Mouse (Mus musculus) regulatory T cell (primary cell): ENCODE data around the gene Tcl1.
"Not testable (repeated sequence)": the region's sequence is repeated elsewhere in the genome, so short reads cannot be mapped to it uniquely, and the experiment has no call there.

Source experiments
- in situ Hi-C: fragments of 300-600 bp; cut with MboI, MseI; formaldehyde crosslinking; loops from one replicate; pipeline ENCODE4 v1.15.1; 2025; ENCODE audit warnings: high pct_unique_total_duplicates

The Tcl1 gene

DNA sequence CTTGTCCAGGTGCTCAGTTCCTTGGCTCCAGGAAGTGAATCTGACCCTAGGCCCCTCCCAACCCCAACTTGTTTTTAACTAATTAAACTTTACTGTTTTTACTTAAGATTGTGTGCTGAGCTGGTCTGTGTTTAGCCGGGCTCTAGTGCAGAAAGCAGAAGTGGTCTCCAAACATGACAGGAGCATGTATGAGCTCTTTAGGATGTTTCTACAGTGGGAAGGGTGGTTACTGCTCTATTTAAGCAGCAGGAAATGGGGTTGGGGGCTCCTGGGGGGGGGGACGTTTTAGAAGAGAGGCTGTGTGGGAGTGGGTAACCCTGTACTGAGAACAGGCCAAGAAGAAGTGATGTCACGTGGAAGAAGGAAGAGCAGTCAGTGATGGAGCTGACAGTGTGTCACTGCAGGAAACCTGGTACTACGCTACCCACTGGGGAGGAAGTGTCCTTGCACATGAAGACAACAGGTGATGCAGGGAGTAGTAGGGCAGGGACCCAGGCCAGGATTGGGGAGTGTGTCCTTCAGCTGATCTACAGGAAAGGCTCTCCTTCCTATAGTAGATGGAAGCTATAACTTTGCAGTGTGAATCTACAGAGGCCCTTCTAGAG is 41.5 kb downstream of the Tcl1 start:
- in situ Hi-C loops = not testable (repeated sequence)

DNA sequence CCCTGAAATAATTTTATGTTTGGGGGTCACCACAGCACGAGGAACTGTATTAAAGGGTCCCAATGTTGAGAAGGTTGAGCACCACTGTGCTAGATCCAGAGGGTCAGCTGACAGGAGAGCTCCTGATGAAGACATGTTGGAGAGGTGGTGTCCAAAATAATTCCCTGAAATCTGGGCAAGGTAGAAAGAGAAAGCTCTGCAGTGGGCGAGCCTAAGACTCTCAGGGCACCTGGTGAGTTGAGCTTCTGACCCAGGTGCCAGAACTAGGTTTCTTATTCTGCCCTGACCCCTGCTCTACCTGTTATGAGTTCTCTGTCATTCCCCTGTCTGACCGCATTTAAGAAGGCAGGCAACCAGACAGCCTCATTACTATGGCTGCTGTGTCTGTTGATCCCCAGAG is 46.5 kb downstream of the Tcl1 start, which contains the start of gene Tcl1b5:
TSS of gene Tcl1b5 (plus strand) at position 301 of the 400 bp plus-strand sequence.
- in situ Hi-C loops = not testable (repeated sequence)

DNA sequence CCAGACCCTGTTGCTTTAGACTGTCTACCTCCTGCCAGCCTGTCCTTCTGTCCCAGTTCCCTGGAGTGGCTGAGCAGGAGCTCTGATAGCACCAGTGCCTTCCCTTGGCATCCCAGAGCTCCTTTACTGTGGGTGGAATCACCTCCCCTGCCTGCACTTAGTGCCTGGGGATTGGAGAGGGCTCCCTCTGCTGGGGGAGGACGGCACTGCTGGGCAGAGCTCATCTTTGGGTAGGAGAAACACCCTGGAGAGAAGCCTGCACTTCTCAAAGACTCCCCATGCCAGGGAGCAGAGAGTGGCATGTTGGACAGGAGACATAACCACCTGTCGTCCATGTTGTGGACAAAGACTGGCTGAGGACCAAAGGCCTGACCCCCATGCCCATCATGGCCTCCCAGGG is 48.3 kb downstream of the Tcl1 start:
- in situ Hi-C loops = not testable (repeated sequence)

DNA sequence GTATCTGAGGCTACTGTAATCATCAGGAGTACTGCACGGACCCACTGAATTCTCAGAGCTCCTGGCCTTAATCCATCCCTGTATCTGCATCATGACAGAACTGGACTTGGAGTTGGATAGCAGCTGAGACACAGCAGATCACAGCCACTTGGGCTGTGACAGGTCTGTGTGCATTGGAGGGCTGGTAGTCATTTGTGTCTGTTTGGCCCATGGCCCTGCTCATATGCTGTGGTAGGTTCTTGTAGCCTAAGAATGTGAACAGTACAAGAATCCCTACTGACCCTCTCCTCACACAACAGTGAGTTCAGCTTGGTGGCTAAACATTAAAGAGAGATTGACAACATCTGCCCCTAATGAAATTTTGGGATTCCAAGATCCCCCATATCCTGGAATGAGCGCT is 49.2 kb downstream of the Tcl1 start:
- in situ Hi-C loops = no loop called here
